Mouse (Mus musculus) erythroblast, embryonic 14.5 days (primary cell): Measurements from ENCODE around the gene Rad9b. TPM values are rescaled to one million over a fixed set of nuclear protein-coding genes. Genes with fewer than 3 reads are reported as not detected.

Experiments
- H3K27me3 ChIP-seq: 2 replicates; pipeline ENCODE4 v1.6.1; 2012; ENCODE audit warnings: inconsistent platforms; ENCODE audit not compliant: control insufficient read depth
- H3K36me3 ChIP-seq: 2 replicates; pipeline ENCODE4 v1.6.1; 2012; ENCODE audit warnings: mild to moderate bottlenecking, inconsistent platforms; ENCODE audit not compliant: control insufficient read depth
- H3K4me1 ChIP-seq: 2 replicates; pipeline ENCODE4 v1.6.1; 2012; ENCODE audit warnings: inconsistent platforms; ENCODE audit not compliant: control insufficient read depth
- H3K4me3 ChIP-seq: replicated peaks from 2 replicates; pipeline ENCODE3; 2012; ENCODE audit warnings: moderate library complexity, mild to moderate bottlenecking, inconsistent platforms
- H3K9me3 ChIP-seq: 2 replicates; pipeline ENCODE4 v1.6.1; 2012; ENCODE audit warnings: low read length, inconsistent platforms, mixed read lengths; ENCODE audit not compliant: control insufficient read depth
- GATA1 ChIP-seq: IDR thresholded peaks from 2 replicates; pipeline ENCODE4 v1.6.1; 2012; ENCODE audit warnings: low read length, inconsistent platforms, mixed read lengths
- TAL1 ChIP-seq: IDR thresholded peaks from 3 replicates; pipeline ENCODE4 v1.6.1; 2012; ENCODE audit warnings: low read length, inconsistent platforms, mixed read lengths
- polyA plus RNA-seq: library from polyadenylated mRNA; stranded (reverse); fragments of >175 nt; gene quantifications from 2 replicates; pipeline ENCODE4 v1.2.3, GENCODE M21; 2012

Rad9b gene
- polyA plus RNA-seq, 1 experiment = not detected

DNA sequence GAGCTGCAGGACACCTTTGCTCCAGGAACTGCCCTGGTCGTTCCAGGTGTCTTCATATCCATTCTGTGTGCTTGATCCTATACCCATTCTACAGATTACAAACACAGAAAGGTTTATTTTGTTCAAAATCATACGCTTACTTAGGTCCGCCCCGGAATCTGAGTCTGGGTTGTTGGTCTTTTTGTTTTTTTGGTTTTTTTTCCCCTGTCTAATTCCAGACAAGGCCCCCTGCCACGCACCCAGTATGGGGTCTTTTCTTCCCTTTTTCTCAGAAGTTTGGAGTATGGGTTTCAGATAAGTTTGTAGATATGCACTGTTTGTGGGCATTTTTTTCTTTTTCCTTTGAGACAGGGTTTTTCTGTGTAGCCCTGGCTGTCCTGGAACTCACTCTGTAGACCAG, 18.8 kb upstream of the Rad9b start:
- peaks cover 30% of the 10 kb centered on the region for H3K4me1 ChIP-seq
- H3K4me3 ChIP-seq = peak overlapping the region; percentile 66
- peaks cover 60% of the 10 kb centered on the region for H3K36me3 ChIP-seq
- TF ChIP-seq TAL1 (no peak), GATA1 (no peak)
- H3K9me3 ChIP-seq = no peaks in the 10 kb centered on the region
- no peaks in the 10 kb centered on the region for H3K27me3 ChIP-seq

DNA sequence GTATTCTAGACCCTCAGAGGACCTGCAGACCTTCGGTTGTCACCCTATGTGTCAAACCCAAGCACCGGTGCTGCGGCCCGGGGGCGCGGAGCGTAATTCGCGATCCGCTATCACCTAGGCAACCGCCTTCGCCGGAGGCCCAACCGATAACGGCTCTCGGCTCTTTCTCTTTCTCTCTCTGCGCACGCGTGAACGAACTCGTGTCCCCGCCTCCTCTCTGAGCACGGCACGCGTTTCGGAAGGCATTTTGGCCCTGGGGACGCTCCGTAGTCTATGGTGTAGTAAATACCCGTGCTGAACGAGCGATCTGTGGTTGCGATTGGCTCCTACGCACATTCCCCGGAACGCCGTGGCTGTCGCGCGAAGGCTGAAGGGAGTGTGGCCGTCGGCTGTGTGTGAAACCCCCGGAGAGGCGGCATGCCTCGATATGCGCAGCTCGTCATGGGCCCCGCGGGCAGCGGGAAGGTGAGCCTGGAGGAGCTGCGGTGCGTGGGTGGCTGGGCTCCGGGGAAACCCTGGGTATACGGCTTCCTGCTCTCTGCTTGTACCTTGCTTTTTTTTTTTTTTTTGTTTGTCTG, 18.2 kb upstream of the Rad9b start, which contains the start of gene Fam216a:
Gene Fam216a (minus strand): TSS at position 173 of the 578 bp plus-strand sequence.
- TF ChIP-seq GATA1 (peak; percentile 95), TAL1 (no peak)
- H3K36me3 ChIP-seq = peaks cover 65% of the 10 kb centered on the region
- no peaks in the 10 kb centered on the region for H3K27me3 ChIP-seq
- peaks cover 30% of the 10 kb centered on the region for H3K4me1 ChIP-seq
- no peaks in the 10 kb centered on the region for H3K9me3 ChIP-seq
- H3K4me3 ChIP-seq = peak within 1 kb of the TSS; percentile 66

DNA sequence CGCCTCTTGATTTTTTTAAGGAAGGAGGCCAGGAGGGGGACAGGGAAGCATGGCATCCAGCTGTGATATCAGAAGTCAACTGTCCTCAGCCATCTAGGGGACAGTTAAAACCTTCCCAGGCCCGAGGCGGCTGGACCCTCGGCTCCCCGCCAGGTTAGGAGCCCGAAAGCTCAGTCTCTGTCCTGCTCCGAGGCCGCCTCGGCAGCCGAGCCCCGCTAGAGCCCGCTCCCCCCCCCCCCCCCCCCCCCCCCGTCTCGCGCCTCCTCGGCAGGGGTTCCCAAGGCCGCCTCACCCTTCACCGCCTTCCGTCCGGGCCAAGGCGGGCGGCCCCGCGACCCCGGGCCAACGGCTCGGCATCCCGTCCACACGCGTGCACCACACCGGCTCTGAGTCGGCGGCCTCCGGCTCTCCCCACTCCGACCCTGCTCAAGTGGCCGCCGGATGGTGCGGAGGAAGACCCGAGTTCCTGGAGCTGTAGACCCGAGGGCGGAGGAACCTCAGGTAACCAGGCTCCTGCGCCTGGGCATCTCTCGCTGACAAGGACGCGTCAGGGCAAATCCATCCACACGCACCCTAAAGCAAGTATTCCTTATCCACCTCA, 17.7 kb upstream of the Rad9b start, which contains the start of gene Gpn3:
Gene Gpn3 (plus strand): TSS at position 286 of the 601 bp plus-strand sequence.
- Histone ChIP-seq H3K9me3 (no peaks in the 10 kb centered on the region), H3K36me3 (peaks cover 65% of the 10 kb centered on the region)

DNA sequence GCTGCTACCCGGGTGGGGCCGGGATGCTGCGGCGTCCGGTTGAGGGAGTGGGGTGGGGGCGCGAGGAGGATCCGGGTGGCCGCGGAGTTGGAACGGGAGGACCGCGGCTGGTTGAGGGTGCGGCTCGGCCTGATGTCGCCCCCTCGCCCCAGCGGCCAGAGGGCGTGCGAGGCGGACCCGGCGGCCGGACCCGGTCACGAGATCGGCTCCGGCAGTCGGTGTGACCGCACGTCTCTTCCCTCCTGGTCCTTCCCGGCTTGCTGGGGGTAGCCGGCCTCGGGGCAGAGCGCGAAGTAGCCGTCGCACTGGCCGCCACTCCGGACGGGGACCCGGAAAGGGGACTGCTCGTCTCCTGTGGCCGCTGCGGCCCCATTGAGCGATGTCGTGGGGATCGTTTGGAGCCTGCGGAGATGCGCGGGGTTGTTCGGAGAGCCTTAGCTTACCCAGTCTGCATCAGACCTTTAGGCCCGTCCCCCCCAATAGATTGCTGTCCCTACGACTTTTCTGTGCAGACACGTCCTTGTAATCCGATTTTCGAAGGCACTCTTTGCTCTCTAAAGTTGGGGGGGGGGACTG, 547 bp upstream of the Rad9b start:
- H3K4me3 ChIP-seq = peak overlapping the region; percentile 95
- peaks cover 5% of the 10 kb centered on the region for H3K36me3 ChIP-seq
- TF ChIP-seq TAL1 (no peak), GATA1 (no peak)
- H3K9me3 ChIP-seq = no peaks in the 10 kb centered on the region
- H3K27me3 ChIP-seq = no peaks in the 10 kb centered on the region
- H3K4me1 ChIP-seq = peaks cover 25% of the 10 kb centered on the region

More for the DNA sequence above, 17.7 kb upstream of the Rad9b start, which contains the start of gene Gpn3:
- peak within 1 kb of the TSS; percentile 66 for H3K4me3 ChIP-seq
- TF ChIP-seq GATA1 (no peak), TAL1 (no peak)
- no peaks in the 10 kb centered on the region for H3K27me3 ChIP-seq
- peaks cover 30% of the 10 kb centered on the region for H3K4me1 ChIP-seq

DNA sequence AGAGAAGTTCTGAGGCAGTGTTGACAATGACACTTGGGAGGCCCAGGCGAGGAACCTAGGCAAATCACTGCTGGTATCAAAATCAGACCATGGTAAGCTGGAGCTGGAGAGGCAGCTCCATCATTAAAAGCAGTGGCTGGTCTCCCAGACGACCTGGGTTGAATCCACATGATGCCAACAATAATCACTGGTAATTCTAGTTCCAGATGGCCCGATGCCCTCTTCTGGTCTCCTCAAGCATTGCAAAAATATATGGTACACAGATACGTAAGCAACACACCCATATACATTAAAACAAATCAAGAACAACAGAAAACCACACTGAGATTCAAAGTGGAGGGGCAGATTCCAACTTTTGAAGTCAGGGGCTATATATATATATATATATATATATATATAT, 8.3 kb downstream of the Rad9b start:
- H3K4me1 ChIP-seq = no peaks in the 10 kb centered on the region
- TF ChIP-seq GATA1 (no peak), TAL1 (no peak)

DNA sequence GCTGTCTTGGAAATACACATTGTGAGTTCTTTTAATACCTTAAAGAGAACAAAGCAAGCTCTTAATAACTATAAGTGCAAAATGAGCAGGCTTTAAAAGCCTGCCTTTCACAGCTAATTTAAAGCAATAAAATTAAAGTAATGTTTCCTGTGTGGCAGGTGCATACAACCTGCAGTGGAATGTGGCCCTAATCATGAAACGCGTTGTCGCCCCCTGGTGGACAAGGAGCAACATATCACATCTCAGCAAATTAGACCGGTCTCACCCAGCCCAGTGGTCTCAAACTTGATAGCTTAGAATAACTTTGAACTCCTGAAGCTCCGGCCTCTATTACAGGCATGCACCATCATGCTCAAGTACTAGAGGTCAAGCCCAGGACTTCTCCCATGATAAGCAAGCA, 9.8 kb downstream of the Rad9b start:
- no peaks in the 10 kb centered on the region for H3K4me1 ChIP-seq
- H3K9me3 ChIP-seq = peaks cover 3% of the 10 kb centered on the region; the same call in 1 of the 2 replicates
- no peaks in the 10 kb centered on the region for H3K36me3 ChIP-seq
- no peaks in the 10 kb centered on the region for H3K27me3 ChIP-seq
- no peak overlapping the region for H3K4me3 ChIP-seq
- TF ChIP-seq GATA1 (no peak), TAL1 (no peak)

More for the DNA sequence above, 8.3 kb downstream of the Rad9b start:
- Histone ChIP-seq H3K9me3 (peaks cover 3% of the 10 kb centered on the region; the same call in 1 of the 2 replicates), H3K27me3 (no peaks in the 10 kb centered on the region), H3K4me3 (no peak overlapping the region), H3K36me3 (no peaks in the 10 kb centered on the region)

DNA sequence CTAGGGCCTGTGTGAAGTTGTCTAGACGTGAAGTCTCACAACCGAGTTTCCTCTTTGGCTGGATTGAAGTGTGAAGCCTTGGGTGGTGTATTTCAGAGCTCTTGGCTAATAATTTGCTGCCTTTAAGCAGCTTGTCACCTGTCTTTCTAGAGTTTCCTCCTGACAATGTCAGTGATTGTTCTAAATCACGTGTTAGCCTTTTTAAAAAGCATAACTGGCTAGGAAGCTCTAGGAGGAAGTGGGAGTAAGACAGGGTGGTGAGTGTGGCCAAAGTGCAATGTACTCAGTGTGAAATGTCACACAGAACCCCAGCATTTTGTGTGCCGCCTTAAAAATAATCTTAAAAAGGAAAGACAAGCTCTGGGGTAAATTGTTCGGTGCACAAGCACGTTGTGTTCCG, 10.3 kb downstream of the Rad9b start:
- Histone ChIP-seq H3K4me1 (no peaks in the 10 kb centered on the region), H3K4me3 (no peak overlapping the region), H3K27me3 (no peaks in the 10 kb centered on the region), H3K9me3 (peaks cover 3% of the 10 kb centered on the region; the same call in 1 of the 2 replicates), H3K36me3 (no peaks in the 10 kb centered on the region; the same call in 1 of the 2 replicates)
- TF ChIP-seq TAL1 (no peak), GATA1 (no peak)

DNA sequence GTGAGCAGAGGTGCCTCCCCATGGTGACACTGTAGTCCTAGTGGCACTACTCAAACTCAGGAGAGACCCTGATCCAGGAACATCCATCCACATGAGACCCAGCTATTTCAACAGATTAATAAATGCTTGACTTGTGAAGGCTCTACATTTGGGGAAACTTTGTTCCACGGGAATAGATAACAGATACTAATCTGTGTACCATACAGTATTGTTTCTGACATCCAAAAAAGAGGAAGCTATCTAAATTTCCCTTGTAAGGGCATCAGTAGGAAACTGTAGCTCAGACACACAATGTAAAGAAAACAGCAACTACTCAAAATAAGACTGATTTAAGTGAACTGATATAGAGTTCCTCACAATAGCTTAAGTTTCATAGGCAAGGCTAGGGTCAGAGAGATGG, 11.2 kb downstream of the Rad9b start:
- H3K27me3 ChIP-seq = no peaks in the 10 kb centered on the region
- H3K4me1 ChIP-seq = no peaks in the 10 kb centered on the region
- no peak for TF ChIP-seq TAL1
- no peak overlapping the region for H3K4me3 ChIP-seq
- peaks cover 3% of the 10 kb centered on the region; the same call in 1 of the 2 replicates for H3K9me3 ChIP-seq
- no peaks in the 10 kb centered on the region; the same call in 1 of the 2 replicates for H3K36me3 ChIP-seq

DNA sequence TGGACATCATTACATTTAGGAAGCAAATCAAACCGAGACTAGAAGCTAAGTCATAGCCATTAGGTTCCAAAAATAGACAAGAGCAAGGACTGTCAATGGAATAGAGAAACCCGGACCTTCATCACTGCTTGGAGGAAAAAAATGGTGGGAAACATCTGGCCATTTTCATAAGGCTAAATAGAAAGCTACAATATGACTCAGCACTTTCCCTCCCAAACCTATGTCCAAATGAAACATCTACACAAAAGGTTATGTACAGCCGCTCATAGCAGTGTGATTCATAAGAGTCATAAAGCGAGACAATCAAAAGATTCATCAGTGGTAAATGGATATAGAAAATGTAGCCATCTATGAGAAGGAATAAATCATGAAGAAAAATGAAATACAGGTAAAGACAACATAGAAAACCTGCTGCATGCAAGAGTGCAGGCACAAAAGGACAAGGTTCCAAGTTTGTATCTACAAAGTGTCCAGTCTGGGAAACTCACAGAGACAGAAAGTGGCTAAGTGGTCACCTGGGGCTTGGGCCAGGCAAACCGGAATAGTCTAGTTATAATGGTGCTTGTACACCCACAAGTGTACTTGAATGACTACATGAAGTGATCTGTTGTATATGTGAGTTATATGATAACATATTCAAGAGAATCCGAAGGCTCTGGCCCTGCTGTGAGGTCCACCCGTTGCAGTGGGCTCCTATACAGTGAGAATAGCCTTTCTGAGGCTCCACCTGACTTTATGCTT, 17.3 kb downstream of the Rad9b start:
- TF ChIP-seq TAL1 = no peak
- TF ChIP-seq GATA1 = no peak
- no peaks in the 10 kb centered on the region for H3K27me3 ChIP-seq
- H3K36me3 ChIP-seq = no peaks in the 10 kb centered on the region; the same call in 1 of the 2 replicates
- no peak overlapping the region for H3K4me3 ChIP-seq
- H3K9me3 ChIP-seq = no peaks in the 10 kb centered on the region
- peaks cover 5% of the 10 kb centered on the region for H3K4me1 ChIP-seq
